Mouse (Mus musculus): Measurements from ENCODE around the gene Disc1.
A peak's percentile ranks its signal among the peaks of the same experiment; 100 is the strongest.

Disc1 gene

GRCm38 (mm10) chr8:125066913-125067595, 13.1 kb downstream of the Disc1 start:
- peak; percentile 76 to 78 for DNase-seq (ENCODE audit: low spot score in 2 of 2)

- peak; percentile 24 to 37 for DNase-seq (ENCODE audit: low spot score in 2 of 2)
Measured at GRCm38 (mm10) chr8:125067596-125067960, 13.6 kb downstream of the Disc1 start.

GRCm38 (mm10) chr8:125068146-125068905, 14.3 kb downstream of the Disc1 start:
- DNase-seq (ENCODE audit: low spot score in 2 of 2): no peak

- no peak for DNase-seq (ENCODE audit: low spot score in 2 of 2)
Measured at GRCm38 (mm10) chr8:125069304-125069703, 15.3 kb downstream of the Disc1 start.

- no peak for DNase-seq (ENCODE audit: low spot score in 2 of 2)
Measured at GRCm38 (mm10) chr8:125069733-125070132, 15.7 kb downstream of the Disc1 start.

- no peak for DNase-seq (ENCODE audit: low spot score in 2 of 2)
Measured at GRCm38 (mm10) chr8:125074141-125074540, 20.1 kb downstream of the Disc1 start.

- no peak for DNase-seq (ENCODE audit: low spot score in 2 of 2)
Measured at GRCm38 (mm10) chr8:125074581-125074980, 20.6 kb downstream of the Disc1 start.

- no peak for DNase-seq (ENCODE audit: low spot score in 2 of 2)
Measured at GRCm38 (mm10) chr8:125075389-125075788, 21.4 kb downstream of the Disc1 start.

GRCm38 (mm10) chr8:125077326-125077725, 23.3 kb downstream of the Disc1 start:
- DNase-seq (ENCODE audit: low spot score in 2 of 2): no peak

- DNase-seq (ENCODE audit: low spot score in 2 of 2): no peak
Measured at GRCm38 (mm10) chr8:125078771-125079384, 24.9 kb downstream of the Disc1 start.

- no peak for DNase-seq (ENCODE audit: low spot score in 2 of 2)
Measured at GRCm38 (mm10) chr8:125080388-125081344, 26.7 kb downstream of the Disc1 start.

- DNase-seq (ENCODE audit: low spot score in 2 of 2): no peak
Measured at GRCm38 (mm10) chr8:125083746-125084145, 29.8 kb downstream of the Disc1 start.

GRCm38 (mm10) chr8:125084523-125084922, 30.5 kb downstream of the Disc1 start:
- no peak for DNase-seq (ENCODE audit: low spot score in 2 of 2)

GRCm38 (mm10) chr8:125090889-125091740, 37.1 kb downstream of the Disc1 start:
- no peak for DNase-seq (ENCODE audit: low spot score in 2 of 2)

GRCm38 (mm10) chr8:125097140-125097539, 43.1 kb downstream of the Disc1 start:
- no peak for DNase-seq (ENCODE audit: low spot score in 2 of 2)

GRCm38 (mm10) chr8:125098050-125098449, 44.1 kb downstream of the Disc1 start:
- DNase-seq (ENCODE audit: low spot score in 2 of 2): no peak

- DNase-seq (ENCODE audit: low spot score in 2 of 2): no peak
Measured at GRCm38 (mm10) chr8:125102303-125102702, 48.3 kb downstream of the Disc1 start.

- no peak for DNase-seq (ENCODE audit: low spot score in 2 of 2)
Measured at GRCm38 (mm10) chr8:125113171-125113570, 59.2 kb downstream of the Disc1 start.

- no peak for DNase-seq (ENCODE audit: low spot score in 2 of 2)
Measured at GRCm38 (mm10) chr8:125113831-125114230, 59.8 kb downstream of the Disc1 start.

- DNase-seq (ENCODE audit: low spot score in 2 of 2): no peak
Measured at GRCm38 (mm10) chr8:125115321-125115720, 61.3 kb downstream of the Disc1 start.

- no peak for DNase-seq (ENCODE audit: low spot score in 2 of 2)
Measured at GRCm38 (mm10) chr8:125116616-125117015, 62.6 kb downstream of the Disc1 start.
